ENCODE assay signal across 8 mouse cellular contexts in genomic region chr5:134965473-134965851, GRCm38 (mm10). TPM values are rescaled to one million over a fixed set of nuclear protein-coding genes. Genes with fewer than 3 reads are reported as not detected.
DNase-seq lines count a peak whose midpoint lies in the region; ATAC-seq and TF ChIP-seq lines count a peak whose summit lies in the region.

No protein-coding gene starts in this region.

- TF ChIP-seq POLR2A in limb, embryonic 14.5 days (IDR thresholded peaks at IDR 0.05; ENCODE audit: borderline replicate concordance, extremely low read depth, insufficient read depth, insufficient read length) = no peak

- ATAC-seq in embryonic facial prominence, embryonic 13.5 days (ENCODE audit: insufficient number of reproducible peaks, insufficient read depth, low FRiP score, low TSS enrichment, low read depth) = no peak
- no peak for ATAC-seq in heart, embryonic 11.5 days (replicated peaks; ENCODE audit: insufficient number of reproducible peaks, low FRiP score, low TSS enrichment)
- peak; percentile 65 for ATAC-seq in kidney, embryonic 14.5 days (ENCODE audit: low FRiP score, low TSS enrichment)
- ATAC-seq in limb, embryonic 14.5 days (ENCODE audit: low FRiP score, low read depth) = peak; percentile 45; the same call in 1 of the 2 replicates
- ATAC-seq in midbrain, embryonic 15.5 days (replicated peaks) = peak; percentile 70

- peak overlapping the region; percentile 64 for H3K4me2 ChIP-seq in embryonic facial prominence, embryonic 13.5 days
- H3K4me2 ChIP-seq in heart, embryonic 11.5 days = peak overlapping the region; percentile 57
- H3K4me2 ChIP-seq in kidney, embryonic 14.5 days (replicated peaks; ENCODE audit: low read depth, low read length) = peak overlapping the region; percentile 43
- H3K4me2 ChIP-seq in limb, embryonic 14.5 days (replicated peaks; ENCODE audit: low read depth, low read length, severe bottlenecking) = peak overlapping the region; percentile 57
- H3K4me2 ChIP-seq in midbrain, embryonic 15.5 days = peak overlapping the region; percentile 46

- H3K36me3 ChIP-seq in embryonic facial prominence, embryonic 13.5 days = no peaks in the 10 kb centered on the region
- no peaks in the 10 kb centered on the region for H3K36me3 ChIP-seq in heart, embryonic 11.5 days (ENCODE audit: control insufficient read depth, insufficient read depth, low read length)
- H3K36me3 ChIP-seq in kidney, embryonic 14.5 days (ENCODE audit: control insufficient read depth, insufficient read depth, low read length) = no peaks in the 10 kb centered on the region
- H3K36me3 ChIP-seq in limb, embryonic 14.5 days (ENCODE audit: control insufficient read depth, insufficient read depth, low read length) = no peaks in the 10 kb centered on the region
- no peaks in the 10 kb centered on the region for H3K36me3 ChIP-seq in midbrain, embryonic 15.5 days (replicated peaks)
- H3K36me3 ChIP-seq in splenic B cell, adult 2 months (ENCODE audit: control insufficient read depth, insufficient read depth, low read length, poor library complexity, severe bottlenecking) = no peaks in the 10 kb centered on the region

- peaks cover 8% of the 10 kb centered on the region for H3K27me3 ChIP-seq in embryonic facial prominence, embryonic 13.5 days
- peaks cover 4% of the 10 kb centered on the region; the same call in 1 of the 2 replicates for H3K27me3 ChIP-seq in heart, embryonic 11.5 days (ENCODE audit: control insufficient read depth, insufficient read depth, low read length)
- no peaks in the 10 kb centered on the region for H3K27me3 ChIP-seq in kidney, embryonic 14.5 days (ENCODE audit: control insufficient read depth, insufficient read depth, low read length)
- no peaks in the 10 kb centered on the region for H3K27me3 ChIP-seq in limb, embryonic 14.5 days (ENCODE audit: control insufficient read depth, insufficient read depth, low read length)
- H3K27me3 ChIP-seq in midbrain, embryonic 15.5 days (replicated peaks) = 0 out of 2 replicates have a peak, but pooled peaks cover under 1% of the 10 kb centered on the region
- H3K27me3 ChIP-seq in splenic B cell, adult 2 months (ENCODE audit: control insufficient read depth, insufficient read depth, low read length, poor library complexity, severe bottlenecking) = no peaks in the 10 kb centered on the region

- peak; percentile 77 for DNase-seq in CD4-positive helper T cell, adult 2 months (ENCODE audit: low read depth, low spot score)
- peak; percentile 73 to 75 for DNase-seq in adrenal gland, postnatal 36 days
- peak; percentile 83 for DNase-seq in limb, embryonic 14.5 days (ENCODE audit: low spot score)
- DNase-seq in splenic B cell, adult 2 months (ENCODE audit: low read depth, low spot score) = peak; percentile 77

- H3K4me3 ChIP-seq in embryonic facial prominence, embryonic 13.5 days = peak overlapping the region; percentile 36
- peak overlapping the region; percentile 20; the same call in 1 of the 2 replicates for H3K4me3 ChIP-seq in heart, embryonic 11.5 days (ENCODE audit: low read depth, low read length)
- H3K4me3 ChIP-seq in kidney, embryonic 14.5 days (ENCODE audit: low read length) = peak overlapping the region; percentile 18; the same call in 1 of the 2 replicates
- H3K4me3 ChIP-seq in limb, embryonic 14.5 days (replicated peaks; ENCODE audit: low read length) = peak overlapping the region; percentile 27
- 0 out of 2 replicates have a peak overlapping the region, but pooled peaks have one; percentile 24 for H3K4me3 ChIP-seq in midbrain, embryonic 15.5 days

- 6% methylated on average over 10 of the region's 10 CpGs for WGBS in embryonic facial prominence, embryonic 13.5 days
- 4% methylated on average over 10 of the region's 10 CpGs for WGBS in heart, embryonic 11.5 days (ENCODE audit: insufficient replicate concordance)
- 6% methylated on average over 10 of the region's 10 CpGs for WGBS in kidney, embryonic 14.5 days
- WGBS in limb, embryonic 14.5 days = 6% methylated on average over 10 of the region's 10 CpGs
- 5% methylated on average over 10 of the region's 10 CpGs for WGBS in midbrain, embryonic 15.5 days

- peak overlapping the region; percentile 48 for H3K27ac ChIP-seq in embryonic facial prominence, embryonic 13.5 days
- no peak overlapping the region for H3K27ac ChIP-seq in heart, embryonic 11.5 days (ENCODE audit: low read depth, low read length)
- peak overlapping the region; percentile 24; the same call in 1 of the 2 replicates for H3K27ac ChIP-seq in kidney, embryonic 14.5 days (ENCODE audit: low read depth, low read length)
- no peak overlapping the region for H3K27ac ChIP-seq in limb, embryonic 14.5 days (replicated peaks; ENCODE audit: low read depth, low read length)
- no peak overlapping the region for H3K27ac ChIP-seq in midbrain, embryonic 15.5 days

- peak overlapping the region; percentile 40; the same call in 1 of the 2 replicates for H3K9ac ChIP-seq in embryonic facial prominence, embryonic 13.5 days
- no peak overlapping the region for H3K9ac ChIP-seq in heart, embryonic 11.5 days (ENCODE audit: low read depth, low read length)
- H3K9ac ChIP-seq in kidney, embryonic 14.5 days (ENCODE audit: low read depth, low read length) = no peak overlapping the region
- H3K9ac ChIP-seq in limb, embryonic 14.5 days (ENCODE audit: low read depth, low read length, severe bottlenecking) = no peak overlapping the region
- H3K9ac ChIP-seq in midbrain, embryonic 15.5 days = no peak overlapping the region

- H3K9me3 ChIP-seq in embryonic facial prominence, embryonic 13.5 days = no peaks in the 10 kb centered on the region; the same call in 1 of the 2 replicates
- H3K9me3 ChIP-seq in heart, embryonic 11.5 days (replicated peaks; ENCODE audit: control insufficient read depth, low read length) = no peaks in the 10 kb centered on the region
- no peaks in the 10 kb centered on the region for H3K9me3 ChIP-seq in kidney, embryonic 14.5 days (ENCODE audit: control insufficient read depth, low read length)
- no peaks in the 10 kb centered on the region for H3K9me3 ChIP-seq in limb, embryonic 14.5 days (ENCODE audit: control insufficient read depth, low read length)
- H3K9me3 ChIP-seq in midbrain, embryonic 15.5 days = no peaks in the 10 kb centered on the region

- peaks cover 18% of the 10 kb centered on the region for H3K4me1 ChIP-seq in embryonic facial prominence, embryonic 13.5 days
- no peaks in the 10 kb centered on the region for H3K4me1 ChIP-seq in heart, embryonic 11.5 days (ENCODE audit: control insufficient read depth, insufficient read depth, low read length)
- H3K4me1 ChIP-seq in kidney, embryonic 14.5 days (ENCODE audit: control insufficient read depth, insufficient read depth, low read length) = 0 out of 2 replicates have a peak, but pooled peaks cover 5% of the 10 kb centered on the region
- H3K4me1 ChIP-seq in limb, embryonic 14.5 days (ENCODE audit: control insufficient read depth, insufficient read depth, low read length) = peaks cover 10% of the 10 kb centered on the region
- peaks cover 9% of the 10 kb centered on the region for H3K4me1 ChIP-seq in midbrain, embryonic 15.5 days

RNA-seq across cellular contexts. Expression of gene Cldn4, which starts 18.7 kb away (rescaled TPM):
- not detected for total RNA-seq in adrenal gland, postnatal 36 days (2021)
- polyA plus RNA-seq in embryonic facial prominence, embryonic 13.5 days (2015; fragmentation: Nextera tagmentation; extraction: Ambion mirVana) = 21.0 and 22.9 TPM in 2 replicates
- 1.4 and 1.7 TPM in 2 replicates for polyA plus RNA-seq in heart, embryonic 11.5 days (2014; fragmentation: Nextera tagmentation; extraction: Ambion mirVana)
- 73.4 and 76.1 TPM in 2 replicates for polyA plus RNA-seq in kidney, embryonic 14.5 days (2014; fragmentation: Nextera tagmentation; extraction: Ambion mirVana)
- 48.4 and 50.0 TPM in 2 replicates for polyA plus RNA-seq in limb, embryonic 14.5 days (2012; rRNA removed)
- 49.3 and 61.5 TPM in 2 replicates for polyA plus RNA-seq in limb, embryonic 14.5 days (2014; fragmentation: Nextera tagmentation; extraction: Ambion mirVana)
- polyA plus RNA-seq in midbrain, embryonic 15.5 days (2015; fragmentation: Nextera tagmentation; extraction: Ambion mirVana) = not detected in 2 replicates

RNA-seq across cellular contexts. Expression of gene Cldn3, which starts 20.6 kb away (rescaled TPM):
- total RNA-seq in adrenal gland, postnatal 36 days (2021) = under 1 TPM in 1 of 2 experiments, not detected in 1; 0.43 TPM
- 14.8 and 26.4 TPM in 2 replicates for polyA plus RNA-seq in embryonic facial prominence, embryonic 13.5 days (2015; fragmentation: Nextera tagmentation; extraction: Ambion mirVana)
- polyA plus RNA-seq in heart, embryonic 11.5 days (2014; fragmentation: Nextera tagmentation; extraction: Ambion mirVana) = 1.2 and 1.5 TPM in 2 replicates
- 47.0 and 54.7 TPM in 2 replicates for polyA plus RNA-seq in kidney, embryonic 14.5 days (2014; fragmentation: Nextera tagmentation; extraction: Ambion mirVana)
- polyA plus RNA-seq in limb, embryonic 14.5 days (2012; rRNA removed) = 7.2 and 8.8 TPM in 2 replicates
- 14.7 and 18.3 TPM in 2 replicates for polyA plus RNA-seq in limb, embryonic 14.5 days (2014; fragmentation: Nextera tagmentation; extraction: Ambion mirVana)
- polyA plus RNA-seq in midbrain, embryonic 15.5 days (2015; fragmentation: Nextera tagmentation; extraction: Ambion mirVana) = 2.1 and 3.0 TPM in 2 replicates

RNA-seq across cellular contexts. Expression of gene Mettl27, which starts 33.3 kb away (rescaled TPM):
- 10 to 100 TPM; 18.5 to 29.9 TPM for total RNA-seq in adrenal gland, postnatal 36 days (2021)
- polyA plus RNA-seq in embryonic facial prominence, embryonic 13.5 days (2015; fragmentation: Nextera tagmentation; extraction: Ambion mirVana) = 21.1 and 21.4 TPM in 2 replicates
- polyA plus RNA-seq in heart, embryonic 11.5 days (2014; fragmentation: Nextera tagmentation; extraction: Ambion mirVana) = 10.3 and 11.1 TPM in 2 replicates
- polyA plus RNA-seq in kidney, embryonic 14.5 days (2014; fragmentation: Nextera tagmentation; extraction: Ambion mirVana) = 19.4 and 26.6 TPM in 2 replicates
- 14.8 and 14.9 TPM in 2 replicates for polyA plus RNA-seq in limb, embryonic 14.5 days (2012; rRNA removed)
- 18.9 and 21.3 TPM in 2 replicates for polyA plus RNA-seq in limb, embryonic 14.5 days (2014; fragmentation: Nextera tagmentation; extraction: Ambion mirVana)
- 7.2 and 8.4 TPM in 2 replicates for polyA plus RNA-seq in midbrain, embryonic 15.5 days (2015; fragmentation: Nextera tagmentation; extraction: Ambion mirVana)

RNA-seq across cellular contexts. Expression of gene Abhd11, which starts 43.5 kb away (rescaled TPM):
- total RNA-seq in adrenal gland, postnatal 36 days (2021) = 10 to 100 TPM; 45.4 to 55.3 TPM
- 57.4 and 59.4 TPM in 2 replicates for polyA plus RNA-seq in embryonic facial prominence, embryonic 13.5 days (2015; fragmentation: Nextera tagmentation; extraction: Ambion mirVana)
- polyA plus RNA-seq in heart, embryonic 11.5 days (2014; fragmentation: Nextera tagmentation; extraction: Ambion mirVana) = 58.2 and 59.9 TPM in 2 replicates
- 73.5 and 78.9 TPM in 2 replicates for polyA plus RNA-seq in kidney, embryonic 14.5 days (2014; fragmentation: Nextera tagmentation; extraction: Ambion mirVana)
- 83.2 and 94.3 TPM in 2 replicates for polyA plus RNA-seq in limb, embryonic 14.5 days (2012; rRNA removed)
- 64.7 and 67.4 TPM in 2 replicates for polyA plus RNA-seq in limb, embryonic 14.5 days (2014; fragmentation: Nextera tagmentation; extraction: Ambion mirVana)
- polyA plus RNA-seq in midbrain, embryonic 15.5 days (2015; fragmentation: Nextera tagmentation; extraction: Ambion mirVana) = 68.4 and 70.1 TPM in 2 replicates

RNA-seq across cellular contexts. Expression of gene Cldn13, which starts 50.1 kb away (rescaled TPM):
- total RNA-seq in adrenal gland, postnatal 36 days (2021) = not detected
- polyA plus RNA-seq in embryonic facial prominence, embryonic 13.5 days (2015; fragmentation: Nextera tagmentation; extraction: Ambion mirVana) = 0.39 and 2.8 TPM in 2 replicates
- polyA plus RNA-seq in heart, embryonic 11.5 days (2014; fragmentation: Nextera tagmentation; extraction: Ambion mirVana) = 15.0 and 17.1 TPM in 2 replicates
- polyA plus RNA-seq in kidney, embryonic 14.5 days (2014; fragmentation: Nextera tagmentation; extraction: Ambion mirVana) = 0.20 and 0.24 TPM in 2 replicates
- 0.33 TPM in 2 replicates for polyA plus RNA-seq in limb, embryonic 14.5 days (2012; rRNA removed)
- polyA plus RNA-seq in limb, embryonic 14.5 days (2014; fragmentation: Nextera tagmentation; extraction: Ambion mirVana) = not detected in 2 replicates
- polyA plus RNA-seq in midbrain, embryonic 15.5 days (2015; fragmentation: Nextera tagmentation; extraction: Ambion mirVana) = 0.32 TPM in 1 of 2 replicates, not detected in the other

Comparison
In these comparisons a context has a peak if more than half of its experiments do, and no peak if none do; other contexts are left out.
1. ATAC-seq: peak in kidney, embryonic 14.5 days (single experiment), limb, embryonic 14.5 days (single experiment) and midbrain, embryonic 15.5 days (single experiment); none in embryonic facial prominence, embryonic 13.5 days (single experiment) and heart, embryonic 11.5 days (single experiment).
2. H3K27ac ChIP-seq: peak in embryonic facial prominence, embryonic 13.5 days (single experiment) and kidney, embryonic 14.5 days (single experiment); none in heart, embryonic 11.5 days (single experiment), limb, embryonic 14.5 days (single experiment) and midbrain, embryonic 15.5 days (single experiment).
3. Peak in every context shown above with its lines, with median percentiles within 50 percentile points of each other: DNase-seq, H3K4me2 ChIP-seq and H3K4me3 ChIP-seq.